Mouse (Mus musculus) adrenal gland, postnatal 10 days (tissue): Measurements from ENCODE around the gene Fam117b. TPM values are rescaled to one million over a fixed set of nuclear protein-coding genes. Genes with fewer than 3 reads are reported as not detected.

Experiments used
- DNase-seq: peaks from one replicate; pipeline ENCODE4 v3.0.0; 2021; ENCODE audit warnings: mixed read lengths
- total RNA-seq, 2 experiments: library from RNA; stranded (reverse); gene quantifications; 2 replicates each; pipeline ENCODE4 v1.2.3; 2021

Fam117b gene
- total RNA-seq, 2 experiments from 2014 or later: 31.9 to 34.3 TPM

GRCm38 (mm10) chr1:59913195-59913868 lies 526 bp downstream of the Fam117b start:
- DNase-seq: peak; percentile 63

- DNase-seq: no peak
Measured at GRCm38 (mm10) chr1:59913869-59914225, 1.0 kb downstream of the Fam117b start.

- no peak for DNase-seq
Measured at GRCm38 (mm10) chr1:59914799-59915198, 2.0 kb downstream of the Fam117b start.

- peak; percentile 24 for DNase-seq
Measured at GRCm38 (mm10) chr1:59915843-59916610, 3.2 kb downstream of the Fam117b start.

- DNase-seq: no peak
Measured at GRCm38 (mm10) chr1:59917401-59917800, 4.6 kb downstream of the Fam117b start.

- DNase-seq: no peak
Measured at GRCm38 (mm10) chr1:59918075-59918474, 5.3 kb downstream of the Fam117b start.

GRCm38 (mm10) chr1:59923201-59923600 lies 10.4 kb downstream of the Fam117b start:
- no peak for DNase-seq

GRCm38 (mm10) chr1:59923673-59924072 lies 10.9 kb downstream of the Fam117b start:
- no peak for DNase-seq

- no peak for DNase-seq
Measured at GRCm38 (mm10) chr1:59924411-59924810, 11.6 kb downstream of the Fam117b start.

- no peak for DNase-seq
Measured at GRCm38 (mm10) chr1:59926021-59926672, 13.3 kb downstream of the Fam117b start.

- no peak for DNase-seq
Measured at GRCm38 (mm10) chr1:59927131-59927680, 14.4 kb downstream of the Fam117b start.

GRCm38 (mm10) chr1:59930926-59931325 lies 18.1 kb downstream of the Fam117b start:
- DNase-seq: no peak

GRCm38 (mm10) chr1:59932991-59933390 lies 20.2 kb downstream of the Fam117b start:
- DNase-seq: no peak

GRCm38 (mm10) chr1:59941063-59941462 lies 28.3 kb downstream of the Fam117b start:
- no peak for DNase-seq

- DNase-seq: no peak
Measured at GRCm38 (mm10) chr1:59942057-59942790, 29.4 kb downstream of the Fam117b start.

- no peak for DNase-seq
Measured at GRCm38 (mm10) chr1:59943825-59944224, 31.0 kb downstream of the Fam117b start.

- no peak for DNase-seq
Measured at GRCm38 (mm10) chr1:59945969-59946368, 33.2 kb downstream of the Fam117b start.

- DNase-seq: no peak
Measured at GRCm38 (mm10) chr1:59947509-59947908, 34.7 kb downstream of the Fam117b start.

- no peak for DNase-seq
Measured at GRCm38 (mm10) chr1:59957206-59957605, 44.4 kb downstream of the Fam117b start.

- no peak for DNase-seq
Measured at GRCm38 (mm10) chr1:59959941-59960340, 47.1 kb downstream of the Fam117b start.

- no peak for DNase-seq
Measured at GRCm38 (mm10) chr1:59966171-59966785, 53.5 kb downstream of the Fam117b start.

- peak; percentile 38 for DNase-seq
Measured at GRCm38 (mm10) chr1:59967291-59967690, 54.5 kb downstream of the Fam117b start.
